Mouse (Mus musculus) limb, embryonic 15.5 days (tissue): ENCODE data around the gene Zmat3. TPM values are rescaled to one million over a fixed set of nuclear protein-coding genes. Genes with fewer than 3 reads are reported as not detected.

Experiments used
- ATAC-seq: fragments of 200-750 bp; cut with Nextera tagmentation; 2 replicates; pipeline ENCODE4 v1.8.0; 2017; ENCODE audit warnings: low read depth, moderate TSS enrichment; ENCODE audit not compliant: insufficient number of reproducible peaks, low FRiP score, low TSS enrichment
- H3K27ac ChIP-seq: fragments of 300-500 bp; sonication (generic); 2 replicates; pipeline ENCODE4 v1.5.1; 2015; ENCODE audit warnings: moderate library complexity, mild to moderate bottlenecking, inconsistent platforms
- H3K27me3 ChIP-seq: fragments of 300-500 bp; sonication (generic); 2 replicates; pipeline ENCODE4 v1.6.1; 2015; ENCODE audit warnings: inconsistent platforms
- H3K36me3 ChIP-seq: fragments of 300-500 bp; sonication (generic); 2 replicates; pipeline ENCODE4 v1.6.1; 2015; ENCODE audit warnings: inconsistent platforms
- H3K4me1 ChIP-seq: fragments of 300-500 bp; sonication (generic); 2 replicates; pipeline ENCODE4 v1.6.1; 2015; ENCODE audit warnings: inconsistent platforms
- H3K4me2 ChIP-seq: fragments of 300-500 bp; sonication (generic); 2 replicates; pipeline ENCODE4 v1.6.1; 2015; ENCODE audit warnings: mild to moderate bottlenecking, inconsistent platforms
- H3K4me3 ChIP-seq: fragments of 300-500 bp; sonication (generic); 2 replicates; pipeline ENCODE4 v1.5.1; 2015; ENCODE audit warnings: mild to moderate bottlenecking, inconsistent platforms
- H3K9ac ChIP-seq: fragments of 300-500 bp; sonication (generic); 2 replicates; pipeline ENCODE4 v1.6.1; 2015; ENCODE audit warnings: inconsistent platforms
- H3K9me3 ChIP-seq: fragments of 300-500 bp; sonication (generic); 2 replicates; pipeline ENCODE4 v1.6.1; 2016; ENCODE audit warnings: inconsistent platforms
- WGBS: fragments of 180-500 bp; shearing (Covaris S2); methylation state at CpG from one replicate; pipeline ENCODE4 v1.1.7; 2015; 5-methylcytosine and 5-hydroxymethylcytosine counted together
- polyA plus RNA-seq: library from polyadenylated mRNA; unstranded; fragments of >200 nt; fragmentation: Nextera tagmentation; extraction: Ambion mirVana; gene quantifications from 2 replicates; pipeline ENCODE4 v1.2.1, GENCODE M21; 2015

The Zmat3 gene
- 4.9 and 6.0 TPM in 2 replicates for polyA plus RNA-seq

- peaks cover 9% of the 10 kb centered on the region; the same call in 1 of the 2 replicates for H3K4me1 ChIP-seq
- H3K9me3 ChIP-seq: no peaks in the 10 kb centered on the region
- H3K9ac ChIP-seq: peak within 1 kb of the TSS; percentile 69
- H3K27ac ChIP-seq: peak within 1 kb of the TSS; percentile 76
- H3K36me3 ChIP-seq: no peaks in the 10 kb centered on the region
- ATAC-seq: 0 out of 2 replicates have a peak, but pooled peaks have one; percentile 33
- 2% methylated on average over 33 of the region's 48 CpGs for WGBS
- peak within 1 kb of the TSS; percentile 71 for H3K4me3 ChIP-seq
- peak within 1 kb of the TSS; percentile 67 for H3K4me2 ChIP-seq
- no peaks in the 10 kb centered on the region for H3K27me3 ChIP-seq
Observed at GRCm38 (mm10) chr3:32365546-32366245, at the start of gene Zmat3. Gene Zmat3 (minus strand): TSS chr3:32366014.

- no peak overlapping the region for H3K9ac ChIP-seq
- no peak overlapping the region for H3K27ac ChIP-seq
- H3K4me3 ChIP-seq: no peak overlapping the region
- no peak overlapping the region for H3K4me2 ChIP-seq
- H3K27me3 ChIP-seq: no peaks in the 10 kb centered on the region
- H3K9me3 ChIP-seq: no peaks in the 10 kb centered on the region
- H3K36me3 ChIP-seq: no peaks in the 10 kb centered on the region
- no peak for ATAC-seq
- 28% methylated on average over 4 of the region's 4 CpGs for WGBS
- peaks cover 19% of the 10 kb centered on the region for H3K4me1 ChIP-seq
Observed at GRCm38 (mm10) chr3:32414381-32414780, 48.6 kb upstream of the Zmat3 start.

- no peak overlapping the region for H3K9ac ChIP-seq
- no peaks in the 10 kb centered on the region for H3K9me3 ChIP-seq
- no peak for ATAC-seq
- 63% methylated on average over 7 of the region's 7 CpGs for WGBS
- no peak overlapping the region for H3K4me3 ChIP-seq
- H3K27me3 ChIP-seq: no peaks in the 10 kb centered on the region
- no peaks in the 10 kb centered on the region for H3K36me3 ChIP-seq
- H3K4me2 ChIP-seq: no peak overlapping the region
- peaks cover 18% of the 10 kb centered on the region for H3K4me1 ChIP-seq
- no peak overlapping the region; the same call in 1 of the 2 replicates for H3K27ac ChIP-seq
Observed at GRCm38 (mm10) chr3:32412502-32413044, 46.8 kb upstream of the Zmat3 start.

GRCm38 (mm10) chr3:32408811-32409273 is 43.0 kb upstream of the Zmat3 start:
- Histone ChIP-seq H3K4me3 (no peak overlapping the region), H3K27ac (no peak overlapping the region), H3K9ac (no peak overlapping the region), H3K27me3 (no peaks in the 10 kb centered on the region), H3K4me1 (peaks cover 7% of the 10 kb centered on the region), H3K4me2 (no peak overlapping the region), H3K36me3 (no peaks in the 10 kb centered on the region), H3K9me3 (no peaks in the 10 kb centered on the region)
- 86% methylated on average over 3 of the region's 3 CpGs for WGBS
- ATAC-seq: no peak

GRCm38 (mm10) chr3:32406804-32407203 is 41.0 kb upstream of the Zmat3 start:
- no peak overlapping the region for H3K4me3 ChIP-seq
- H3K9ac ChIP-seq: no peak overlapping the region
- no peaks in the 10 kb centered on the region for H3K9me3 ChIP-seq
- H3K36me3 ChIP-seq: no peaks in the 10 kb centered on the region
- H3K27ac ChIP-seq: no peak overlapping the region
- peaks cover 11% of the 10 kb centered on the region for H3K4me1 ChIP-seq
- WGBS: 80% methylated on average over 6 of the region's 6 CpGs
- no peaks in the 10 kb centered on the region for H3K27me3 ChIP-seq
- ATAC-seq: no peak
- H3K4me2 ChIP-seq: no peak overlapping the region

- H3K4me2 ChIP-seq: no peak overlapping the region
- H3K9ac ChIP-seq: no peak overlapping the region
- WGBS: 66% methylated on average over 1 of the region's 1 CpGs
- peaks cover 11% of the 10 kb centered on the region for H3K4me1 ChIP-seq
- no peak for ATAC-seq
- no peaks in the 10 kb centered on the region for H3K9me3 ChIP-seq
- no peak overlapping the region for H3K4me3 ChIP-seq
- no peak overlapping the region for H3K27ac ChIP-seq
- H3K27me3 ChIP-seq: no peaks in the 10 kb centered on the region
- H3K36me3 ChIP-seq: no peaks in the 10 kb centered on the region
Observed at GRCm38 (mm10) chr3:32405699-32406098, 39.9 kb upstream of the Zmat3 start.

GRCm38 (mm10) chr3:32402990-32403885 is 37.4 kb upstream of the Zmat3 start:
- Histone ChIP-seq H3K9ac (no peak overlapping the region), H3K4me2 (no peak overlapping the region), H3K36me3 (no peaks in the 10 kb centered on the region), H3K27ac (no peak overlapping the region; the same call in 1 of the 2 replicates), H3K9me3 (no peaks in the 10 kb centered on the region), H3K4me1 (peaks cover 31% of the 10 kb centered on the region), H3K27me3 (no peaks in the 10 kb centered on the region), H3K4me3 (no peak overlapping the region)
- 68% methylated on average over 7 of the region's 7 CpGs for WGBS
- ATAC-seq: no peak

- Histone ChIP-seq H3K4me3 (no peak overlapping the region), H3K4me1 (peaks cover 31% of the 10 kb centered on the region), H3K36me3 (no peaks in the 10 kb centered on the region), H3K27me3 (no peaks in the 10 kb centered on the region), H3K27ac (no peak overlapping the region), H3K9ac (no peak overlapping the region), H3K9me3 (no peaks in the 10 kb centered on the region), H3K4me2 (no peak overlapping the region)
- 77% methylated on average over 3 of the region's 3 CpGs for WGBS
- no peak for ATAC-seq
Observed at GRCm38 (mm10) chr3:32401591-32401990, 35.8 kb upstream of the Zmat3 start.

- Histone ChIP-seq H3K4me2 (no peak overlapping the region), H3K4me1 (peaks cover 35% of the 10 kb centered on the region), H3K36me3 (no peaks in the 10 kb centered on the region), H3K4me3 (no peak overlapping the region), H3K27ac (no peak overlapping the region), H3K9ac (no peak overlapping the region), H3K9me3 (no peaks in the 10 kb centered on the region), H3K27me3 (no peaks in the 10 kb centered on the region)
- no peak for ATAC-seq
- whole genome bisulfite sequencing: 31% methylated on average over 2 of the region's 2 CpGs
Observed at GRCm38 (mm10) chr3:32399931-32400330, 34.1 kb upstream of the Zmat3 start.

- Histone ChIP-seq H3K27ac (no peak overlapping the region), H3K36me3 (no peaks in the 10 kb centered on the region), H3K9me3 (no peaks in the 10 kb centered on the region), H3K27me3 (no peaks in the 10 kb centered on the region), H3K4me1 (peaks cover 35% of the 10 kb centered on the region), H3K4me3 (no peak overlapping the region), H3K4me2 (no peak overlapping the region), H3K9ac (no peak overlapping the region)
- WGBS: 30% methylated on average over 4 of the region's 4 CpGs
- no peak for ATAC-seq
Observed at GRCm38 (mm10) chr3:32399381-32399780, 33.6 kb upstream of the Zmat3 start.

- 17% methylated on average over 4 of the region's 4 CpGs for WGBS
- H3K4me3 ChIP-seq: peak overlapping the region; percentile 70
- peak overlapping the region; percentile 45; the same call in 1 of the 2 replicates for H3K4me2 ChIP-seq
- H3K27me3 ChIP-seq: no peaks in the 10 kb centered on the region
- no peak overlapping the region for H3K9ac ChIP-seq
- H3K4me1 ChIP-seq: peaks cover 35% of the 10 kb centered on the region
- ATAC-seq: no peak
- H3K36me3 ChIP-seq: no peaks in the 10 kb centered on the region
- H3K9me3 ChIP-seq: no peaks in the 10 kb centered on the region
- no peak overlapping the region for H3K27ac ChIP-seq
Observed at GRCm38 (mm10) chr3:32398623-32399022, 32.8 kb upstream of the Zmat3 start.

- Histone ChIP-seq H3K27me3 (no peaks in the 10 kb centered on the region), H3K4me2 (peak overlapping the region; percentile 45), H3K27ac (peak overlapping the region; percentile 98), H3K4me3 (peak overlapping the region; percentile 70), H3K9ac (peak overlapping the region; percentile 89; the same call in 1 of the 2 replicates), H3K4me1 (peaks cover 30% of the 10 kb centered on the region), H3K36me3 (no peaks in the 10 kb centered on the region), H3K9me3 (no peaks in the 10 kb centered on the region)
- no peak for ATAC-seq
- WGBS: under 1% methylated on average over 7 of the region's 7 CpGs
Observed at GRCm38 (mm10) chr3:32398175-32398538, 32.3 kb upstream of the Zmat3 start.
